Mouse (Mus musculus) CD4-positive helper T cell, adult 2 months (primary cell): ENCODE results near the gene Desi1.
"Not testable (repeated sequence)": the region's sequence is repeated elsewhere in the genome, so short reads cannot be mapped to it uniquely, and the experiment has no call there.

Experiments
- DNase-seq: peaks from one replicate; pipeline ENCODE4 v3.0.0-alpha.2; 2012; ENCODE audit warnings: low read depth, missing footprints, low spot score

Gene Desi1

GRCm38 (mm10) chr15:82019288-82019687 lies 14.4 kb downstream of the Desi1 start:
- no peak for DNase-seq

- DNase-seq = no peak
Measured at GRCm38 (mm10) chr15:82017461-82017860, 16.2 kb downstream of the Desi1 start.

- DNase-seq = no peak
Measured at GRCm38 (mm10) chr15:82016830-82017229, 16.8 kb downstream of the Desi1 start.

GRCm38 (mm10) chr15:82016101-82016808 lies 17.4 kb downstream of the Desi1 start:
- peak; percentile 98 for DNase-seq

- no peak for DNase-seq
Measured at GRCm38 (mm10) chr15:82015392-82016100, 18.1 kb downstream of the Desi1 start.

GRCm38 (mm10) chr15:82014745-82015391 lies 18.8 kb downstream of the Desi1 start:
- DNase-seq = peak; percentile 36

GRCm38 (mm10) chr15:82011947-82012346 lies 21.7 kb downstream of the Desi1 start:
- DNase-seq = no peak

GRCm38 (mm10) chr15:82004257-82004656 lies 29.4 kb downstream of the Desi1 start:
- DNase-seq = no peak

GRCm38 (mm10) chr15:81993992-81994391 lies 39.7 kb downstream of the Desi1 start:
- DNase-seq = no peak

GRCm38 (mm10) chr15:81990549-81990948 lies 43.1 kb downstream of the Desi1 start:
- DNase-seq = no peak

GRCm38 (mm10) chr15:81989371-81990062 lies 44.1 kb downstream of the Desi1 start:
- DNase-seq = peak; percentile 68

- no peak for DNase-seq
Measured at GRCm38 (mm10) chr15:81987646-81988045, 46.0 kb downstream of the Desi1 start, which contains the start of gene Xrcc6. Gene Xrcc6 (plus strand): TSS chr15:81987835.

- DNase-seq = no peak
Measured at GRCm38 (mm10) chr15:81985267-81986161, 48.1 kb downstream of the Desi1 start.

GRCm38 (mm10) chr15:81982173-81982572 lies 51.5 kb downstream of the Desi1 start:
- DNase-seq = no peak

- no peak for DNase-seq
Measured at GRCm38 (mm10) chr15:81980321-81980720, 53.3 kb downstream of the Desi1 start, which contains the start of gene 1700029P11Rik. Gene 1700029P11Rik (plus strand): TSS chr15:81980540.

- DNase-seq = not testable (repeated sequence)
Measured at GRCm38 (mm10) chr15:81975156-81975555, 58.5 kb downstream of the Desi1 start.

GRCm38 (mm10) chr15:81970498-81970897 lies 63.2 kb downstream of the Desi1 start:
- DNase-seq = not testable (repeated sequence)

GRCm38 (mm10) chr15:81969635-81970034 lies 64.0 kb downstream of the Desi1 start:
- not testable (repeated sequence) for DNase-seq

- peak; percentile 36 for DNase-seq
Measured at GRCm38 (mm10) chr15:81969173-81969572, 64.5 kb downstream of the Desi1 start.

GRCm38 (mm10) chr15:81968447-81968846 lies 65.2 kb downstream of the Desi1 start:
- peak; percentile 28 for DNase-seq

- no peak for DNase-seq
Measured at GRCm38 (mm10) chr15:81967821-81968220, 65.8 kb downstream of the Desi1 start.
